Mouse (Mus musculus) forebrain, embryonic 13.5 days (tissue): ENCODE results near the gene Dock1. TPM values are rescaled to one million over a fixed set of nuclear protein-coding genes. Genes with fewer than 3 reads are reported as not detected.

Source experiments
- ATAC-seq: fragments of 200-750 bp; cut with Nextera tagmentation; 2 replicates; pipeline ENCODE4 v1.8.0; 2017
- H3K27ac ChIP-seq: fragments of 300-500 bp; sonication (generic); 2 replicates; pipeline ENCODE4 v1.5.1; 2015; ENCODE audit warnings: inconsistent platforms, mild to moderate bottlenecking, moderate library complexity
- H3K27me3 ChIP-seq: fragments of 300-500 bp; sonication (generic); 2 replicates; pipeline ENCODE4 v1.6.1; 2015; ENCODE audit warnings: mild to moderate bottlenecking, inconsistent platforms
- H3K36me3 ChIP-seq: fragments of 300-500 bp; sonication (generic); 2 replicates; pipeline ENCODE4 v1.6.1; 2015; ENCODE audit warnings: mild to moderate bottlenecking, inconsistent platforms; ENCODE audit not compliant: poor library complexity, severe bottlenecking
- H3K4me1 ChIP-seq: fragments of 300-500 bp; sonication (generic); 2 replicates; pipeline ENCODE4 v1.6.1; 2015; ENCODE audit warnings: inconsistent platforms
- H3K4me2 ChIP-seq: fragments of 300-500 bp; sonication (generic); 2 replicates; pipeline ENCODE4 v1.6.1; 2015; ENCODE audit warnings: inconsistent platforms, mild to moderate bottlenecking, moderate library complexity
- H3K4me3 ChIP-seq: fragments of 300-500 bp; sonication (generic); 2 replicates; pipeline ENCODE4 v1.5.1; 2015; ENCODE audit warnings: mild to moderate bottlenecking, inconsistent platforms
- H3K9ac ChIP-seq: fragments of 300-500 bp; sonication (generic); 2 replicates; pipeline ENCODE4 v1.6.1; 2015; ENCODE audit warnings: mild to moderate bottlenecking, inconsistent platforms
- H3K9me3 ChIP-seq: fragments of 300-500 bp; sonication (generic); replicated peaks from 2 replicates; pipeline ENCODE4 v1.6.1; 2016; ENCODE audit warnings: inconsistent platforms
- WGBS: fragments of 180-500 bp; shearing (Covaris S2); methylation state at CpG from one replicate; pipeline ENCODE4 v1.1.7; 2015; 5-methylcytosine and 5-hydroxymethylcytosine counted together
- polyA plus RNA-seq: library from polyadenylated mRNA; unstranded; fragments of >200 nt; fragmentation: Nextera tagmentation; extraction: Ambion mirVana; gene quantifications from 2 replicates; pipeline ENCODE4 v1.2.1, GENCODE M21; 2015

Dock1 gene
- polyA plus RNA-seq, 1 experiment from 2014 or later = 11.6 TPM

DNA sequence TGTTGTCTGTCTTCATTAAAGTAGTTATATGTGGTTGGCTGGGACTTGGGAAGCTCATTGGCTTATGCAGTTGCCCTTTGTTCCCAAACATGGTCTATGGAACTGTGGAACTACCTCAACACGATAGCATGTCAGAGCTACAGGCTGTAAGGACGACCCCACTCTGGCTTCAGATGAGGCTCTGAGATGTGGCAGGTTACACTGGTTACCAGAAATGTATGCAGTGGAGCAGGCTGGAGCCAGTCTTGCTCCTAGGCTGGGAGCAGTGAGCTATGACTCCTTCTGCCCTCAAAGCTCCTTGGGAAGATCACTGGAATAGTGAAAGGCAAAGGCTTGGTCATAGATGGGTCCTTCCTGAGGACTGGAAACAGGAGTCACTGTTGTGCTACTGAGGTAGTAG is 337.6 kb downstream of the Dock1 start:
- Histone ChIP-seq H3K36me3 (no peaks in the 10 kb centered on the region), H3K9ac (no peak overlapping the region), H3K27ac (no peak overlapping the region), H3K4me3 (no peak overlapping the region), H3K4me1 (0 out of 2 replicates have a peak, but pooled peaks cover 2% of the 10 kb centered on the region), H3K9me3 (no peaks in the 10 kb centered on the region), H3K4me2 (no peak overlapping the region), H3K27me3 (no peaks in the 10 kb centered on the region)
- ATAC-seq = no peak
- WGBS = 80% methylated on average over 2 of the region's 2 CpGs

DNA sequence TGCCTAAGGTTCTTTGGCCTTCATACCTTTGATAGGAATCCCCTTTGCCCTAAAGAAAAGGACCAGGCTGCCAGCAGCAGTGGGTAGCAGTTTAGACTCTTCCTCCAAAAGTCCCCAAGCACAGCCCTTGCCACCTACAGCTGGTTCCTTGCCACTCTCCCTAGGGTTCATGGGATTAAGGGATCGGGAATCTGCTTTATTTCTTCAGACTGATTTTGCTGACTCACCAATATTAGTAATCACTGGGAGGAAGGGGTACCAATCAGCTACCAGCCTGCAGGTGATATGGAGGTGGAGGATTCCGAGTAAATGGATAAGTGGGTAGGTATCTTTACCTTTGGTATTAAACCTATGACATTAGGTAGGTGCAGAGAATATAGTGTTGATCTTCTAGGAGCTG is 340.5 kb downstream of the Dock1 start:
- Histone ChIP-seq H3K27ac (no peak overlapping the region), H3K9ac (no peak overlapping the region), H3K4me2 (no peak overlapping the region), H3K4me1 (no peaks in the 10 kb centered on the region), H3K36me3 (no peaks in the 10 kb centered on the region), H3K9me3 (no peaks in the 10 kb centered on the region), H3K4me3 (no peak overlapping the region), H3K27me3 (no peaks in the 10 kb centered on the region)
- ATAC-seq = no peak
- 82% methylated on average over 2 of the region's 2 CpGs for WGBS

DNA sequence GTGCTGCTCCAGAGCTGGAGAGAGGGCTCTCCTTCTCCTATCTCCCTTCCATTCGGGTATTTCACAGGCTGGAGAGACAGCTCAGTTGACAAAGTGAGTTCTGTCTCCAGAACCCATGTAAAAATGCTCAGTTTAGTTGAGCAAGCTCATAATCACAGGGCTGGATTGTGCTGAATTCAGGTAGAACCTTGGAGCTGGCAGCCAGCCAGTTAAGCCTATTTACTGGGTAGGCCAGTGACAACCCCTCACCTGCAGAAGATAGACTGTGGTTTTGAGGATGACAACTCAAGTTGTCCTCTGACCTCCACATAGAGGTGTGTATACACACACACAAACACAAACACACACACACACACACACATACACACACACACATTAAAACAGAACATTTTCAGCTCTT is 347.1 kb downstream of the Dock1 start:
- H3K4me2 ChIP-seq = no peak overlapping the region
- no peaks in the 10 kb centered on the region for H3K9me3 ChIP-seq
- H3K4me1 ChIP-seq = 0 out of 2 replicates have a peak, but pooled peaks cover 5% of the 10 kb centered on the region
- 83% methylated on average over 1 of the region's 1 CpGs for WGBS
- no peak overlapping the region for H3K4me3 ChIP-seq
- no peak overlapping the region for H3K9ac ChIP-seq
- H3K27ac ChIP-seq = no peak overlapping the region
- no peaks in the 10 kb centered on the region for H3K27me3 ChIP-seq
- H3K36me3 ChIP-seq = no peaks in the 10 kb centered on the region
- no peak for ATAC-seq

DNA sequence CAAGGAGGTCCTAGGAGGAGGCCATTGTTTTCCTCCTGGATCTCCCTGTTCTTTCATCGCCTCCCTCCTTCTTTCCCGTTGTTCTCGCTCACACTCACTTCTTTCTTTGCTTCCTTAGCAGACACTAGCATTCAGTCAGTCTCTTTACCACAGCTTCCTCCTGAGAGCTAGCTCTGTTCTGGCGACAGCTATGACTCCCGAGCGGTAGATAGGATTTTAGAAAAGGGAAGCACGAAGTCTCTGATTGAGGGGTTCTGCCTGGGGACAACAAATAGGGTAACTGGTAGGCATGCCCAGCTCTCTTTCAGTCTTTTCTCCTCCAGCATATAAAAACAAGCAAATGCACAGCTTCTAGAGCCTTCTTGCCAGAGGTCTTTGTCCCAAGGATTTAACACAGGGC is 350.3 kb downstream of the Dock1 start:
- Histone ChIP-seq H3K4me2 (no peak overlapping the region), H3K27ac (no peak overlapping the region), H3K9me3 (no peaks in the 10 kb centered on the region), H3K4me3 (no peak overlapping the region), H3K36me3 (no peaks in the 10 kb centered on the region), H3K4me1 (0 out of 2 replicates have a peak, but pooled peaks cover 5% of the 10 kb centered on the region), H3K27me3 (no peaks in the 10 kb centered on the region), H3K9ac (no peak overlapping the region)
- no peak for ATAC-seq
- 74% methylated on average over 7 of the region's 7 CpGs for WGBS

DNA sequence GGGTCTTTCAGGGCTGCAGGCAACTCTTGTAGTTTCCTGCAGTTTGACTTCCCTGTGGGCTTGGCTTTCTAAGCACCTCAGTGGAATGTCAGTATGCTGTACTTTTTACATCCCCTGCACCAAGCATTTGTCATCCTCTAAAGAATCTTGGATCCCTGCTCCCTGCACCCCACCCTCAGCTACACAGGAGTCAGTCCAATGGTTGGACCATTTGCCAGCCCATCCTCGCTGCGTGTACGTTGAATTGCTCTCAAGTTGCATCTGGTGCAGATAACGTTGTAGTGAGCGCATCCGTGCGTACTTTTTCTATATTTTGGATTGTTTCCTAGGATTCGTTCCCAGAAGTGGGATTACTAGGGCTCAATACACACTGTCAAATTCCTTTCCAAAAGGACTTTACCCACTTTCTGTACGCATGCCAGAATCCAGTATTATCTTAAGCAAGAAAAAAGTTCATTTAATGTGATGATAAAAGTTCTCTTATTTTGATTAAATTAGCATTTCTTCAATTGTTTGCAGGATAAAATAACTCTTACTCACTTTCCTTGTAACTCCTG is 351.2 kb downstream of the Dock1 start:
- no peak overlapping the region for H3K27ac ChIP-seq
- H3K4me1 ChIP-seq = 0 out of 2 replicates have a peak, but pooled peaks cover 3% of the 10 kb centered on the region
- no peaks in the 10 kb centered on the region for H3K9me3 ChIP-seq
- no peak for ATAC-seq
- no peak overlapping the region for H3K9ac ChIP-seq
- no peak overlapping the region for H3K4me3 ChIP-seq
- WGBS = 82% methylated on average over 9 of the region's 9 CpGs
- no peaks in the 10 kb centered on the region for H3K36me3 ChIP-seq
- H3K4me2 ChIP-seq = no peak overlapping the region
- H3K27me3 ChIP-seq = no peaks in the 10 kb centered on the region

DNA sequence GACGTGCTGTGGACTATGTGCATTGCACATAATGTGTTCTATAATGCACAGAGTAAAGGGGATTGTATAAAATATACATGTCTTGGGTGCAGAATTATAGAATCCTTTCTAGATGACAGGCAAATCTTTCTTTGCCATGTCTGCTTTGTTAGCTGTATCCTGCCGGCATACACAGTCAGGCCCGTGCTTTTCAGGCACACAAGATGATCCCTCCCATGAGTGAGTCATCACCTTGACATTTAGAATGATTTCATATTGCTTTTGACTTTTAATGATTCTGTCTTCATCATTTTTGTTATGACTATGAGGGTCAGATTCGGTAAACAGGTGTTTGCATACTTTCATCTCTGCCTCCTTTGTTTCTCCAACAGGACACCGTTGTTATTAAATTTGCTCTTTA is 354.1 kb downstream of the Dock1 start:
- no peak overlapping the region for H3K4me2 ChIP-seq
- WGBS = 94% methylated on average over 5 of the region's 5 CpGs

DNA sequence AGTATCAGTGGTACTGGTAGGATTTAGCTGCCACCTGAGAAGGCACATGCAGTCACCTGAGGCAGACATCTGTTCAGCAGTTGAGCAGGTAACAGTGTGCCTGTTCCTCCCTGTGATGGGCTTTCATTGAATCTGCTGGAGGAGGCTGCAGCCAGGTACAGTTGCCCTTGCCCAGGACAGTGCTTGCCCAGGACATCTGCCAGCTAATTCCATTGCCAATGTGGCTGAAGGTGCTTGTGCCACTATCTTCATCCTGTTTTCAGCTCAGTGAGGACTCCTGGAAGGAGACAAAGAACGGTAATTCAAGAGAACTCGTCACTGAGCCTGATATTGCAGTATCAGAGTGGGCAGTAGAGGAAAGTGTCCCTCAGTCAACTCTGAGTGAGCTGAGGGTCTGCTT is 358.3 kb downstream of the Dock1 start:
- Histone ChIP-seq H3K4me1 (no peaks in the 10 kb centered on the region), H3K9me3 (no peaks in the 10 kb centered on the region), H3K4me3 (no peak overlapping the region), H3K27me3 (no peaks in the 10 kb centered on the region), H3K27ac (no peak overlapping the region), H3K9ac (no peak overlapping the region), H3K36me3 (no peaks in the 10 kb centered on the region), H3K4me2 (no peak overlapping the region)
- WGBS = 88% methylated on average over 2 of the region's 2 CpGs
- no peak for ATAC-seq

More for the DNA sequence above, 354.1 kb downstream of the Dock1 start:
- Histone ChIP-seq H3K4me3 (no peak overlapping the region), H3K4me1 (no peaks in the 10 kb centered on the region), H3K9ac (no peak overlapping the region), H3K27me3 (no peaks in the 10 kb centered on the region), H3K9me3 (no peaks in the 10 kb centered on the region), H3K36me3 (no peaks in the 10 kb centered on the region), H3K27ac (no peak overlapping the region)
- ATAC-seq = no peak

DNA sequence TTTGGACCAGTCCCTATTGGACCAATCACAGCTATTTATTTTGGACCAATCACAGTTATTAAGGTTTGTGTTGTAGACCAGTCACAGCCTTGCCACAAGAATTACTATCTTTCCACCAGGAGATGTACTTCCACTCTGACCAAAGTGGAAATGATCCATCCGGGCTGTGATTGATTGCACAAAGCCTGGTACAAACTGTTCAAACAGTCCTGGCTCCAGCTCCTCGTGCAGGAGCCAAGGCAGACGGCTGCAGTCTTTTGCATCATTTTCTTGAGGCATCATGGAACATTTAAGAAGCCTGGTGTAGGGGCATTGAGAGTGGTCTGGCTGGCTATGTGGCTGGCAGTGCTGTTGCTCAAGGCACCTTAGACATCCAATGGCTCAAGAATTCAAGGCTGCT is 358.7 kb downstream of the Dock1 start:
- Histone ChIP-seq H3K36me3 (no peaks in the 10 kb centered on the region), H3K27me3 (no peaks in the 10 kb centered on the region), H3K27ac (no peak overlapping the region), H3K4me1 (no peaks in the 10 kb centered on the region), H3K9me3 (no peaks in the 10 kb centered on the region), H3K4me3 (no peak overlapping the region), H3K9ac (no peak overlapping the region), H3K4me2 (no peak overlapping the region)
- ATAC-seq = no peak
- WGBS = 94% methylated on average over 3 of the region's 3 CpGs

DNA sequence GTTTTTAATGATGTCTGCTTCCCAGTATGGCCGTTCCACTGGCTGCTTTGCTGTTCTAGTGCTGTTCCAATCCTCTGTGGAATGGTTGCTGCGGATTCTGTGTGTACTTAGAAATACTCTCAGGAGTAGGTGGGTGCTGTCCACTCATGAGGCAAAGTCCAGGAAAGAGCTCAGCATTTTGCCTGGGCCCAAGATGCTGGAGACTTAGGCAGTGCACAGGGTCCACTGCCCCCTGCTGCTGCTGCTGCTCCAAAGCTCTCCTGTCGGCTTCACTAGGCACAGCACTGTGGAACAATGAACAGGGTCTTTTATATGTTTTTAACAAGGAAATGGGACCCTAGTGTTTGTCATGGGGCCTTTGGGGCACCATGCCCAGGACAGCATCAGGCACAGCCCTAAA is 361.0 kb downstream of the Dock1 start:
- Histone ChIP-seq H3K4me3 (no peak overlapping the region), H3K27ac (no peak overlapping the region), H3K4me1 (no peaks in the 10 kb centered on the region), H3K36me3 (no peaks in the 10 kb centered on the region), H3K9ac (no peak overlapping the region), H3K4me2 (no peak overlapping the region), H3K27me3 (no peaks in the 10 kb centered on the region), H3K9me3 (no peaks in the 10 kb centered on the region)
- no peak for ATAC-seq
- WGBS = 59% methylated on average over 3 of the region's 3 CpGs

DNA sequence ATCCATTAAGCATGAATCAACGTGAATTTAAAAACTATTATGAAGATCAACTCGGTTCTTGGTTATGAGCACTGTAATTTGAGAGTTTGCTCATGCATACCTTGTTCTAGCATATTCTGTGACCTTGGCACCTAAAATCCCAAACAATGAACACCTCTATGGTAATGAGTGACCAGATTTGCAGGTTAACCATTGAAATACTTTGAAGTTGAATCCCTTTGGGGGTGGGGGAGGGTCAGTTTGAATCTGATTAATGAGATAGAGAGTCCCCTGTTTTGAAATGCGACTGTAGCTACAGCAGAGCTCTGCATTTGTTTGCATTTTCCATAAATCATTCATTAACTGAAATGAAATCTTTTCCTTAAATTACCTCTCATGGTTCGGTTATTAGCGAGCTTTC is 364.4 kb downstream of the Dock1 start:
- Histone ChIP-seq H3K4me3 (no peak overlapping the region), H3K27me3 (no peaks in the 10 kb centered on the region), H3K9me3 (no peaks in the 10 kb centered on the region), H3K9ac (no peak overlapping the region), H3K36me3 (no peaks in the 10 kb centered on the region), H3K27ac (no peak overlapping the region), H3K4me1 (no peaks in the 10 kb centered on the region), H3K4me2 (no peak overlapping the region)
- WGBS = 87% methylated on average over 5 of the region's 5 CpGs
- ATAC-seq = no peak

DNA sequence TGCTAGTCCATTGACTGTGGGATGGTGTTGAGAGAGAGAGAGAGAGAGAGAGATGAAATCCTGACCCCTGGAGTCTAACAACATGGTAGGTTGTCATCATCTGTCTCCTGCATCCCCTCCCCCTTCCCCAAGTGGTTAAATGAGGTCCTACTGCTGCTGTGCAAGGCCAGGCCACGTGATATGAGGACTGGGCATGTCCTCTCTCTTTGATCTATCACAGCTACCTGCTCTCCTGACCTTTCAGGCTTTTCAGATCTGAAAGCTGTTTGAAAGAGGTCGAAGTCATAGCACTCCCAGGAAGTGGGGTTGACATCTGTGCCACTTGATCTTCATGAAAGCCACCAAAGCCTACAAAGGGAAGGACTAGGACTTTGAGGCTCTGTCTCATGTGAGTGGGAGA is 365.2 kb downstream of the Dock1 start:
- WGBS = 72% methylated on average over 2 of the region's 2 CpGs
- no peak for ATAC-seq

DNA sequence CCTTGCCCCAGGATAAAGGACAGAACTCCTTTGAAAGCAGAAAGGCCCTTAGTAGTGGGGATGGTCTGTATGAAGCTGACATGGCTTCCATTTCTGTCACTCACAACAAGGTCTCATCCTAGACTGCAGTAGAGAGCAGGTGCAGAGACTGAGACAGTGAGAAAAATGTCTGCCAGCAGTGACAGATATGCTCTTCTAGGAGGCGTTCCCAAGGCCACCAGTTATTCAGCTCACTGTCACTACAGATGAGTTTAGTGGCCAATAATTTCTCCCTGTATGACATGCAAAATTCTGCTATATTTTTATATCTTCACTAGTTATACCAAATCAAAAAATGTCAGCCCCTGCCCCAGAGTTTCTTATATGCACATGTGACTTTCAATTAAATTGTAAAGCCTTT is 368.5 kb downstream of the Dock1 start:
- H3K9ac ChIP-seq = no peak overlapping the region
- WGBS = 71% methylated on average over 1 of the region's 1 CpGs
- ATAC-seq = no peak
- no peak overlapping the region for H3K4me2 ChIP-seq
- no peak overlapping the region for H3K27ac ChIP-seq
- H3K36me3 ChIP-seq = no peaks in the 10 kb centered on the region
- H3K9me3 ChIP-seq = no peaks in the 10 kb centered on the region
- no peak overlapping the region for H3K4me3 ChIP-seq
- no peaks in the 10 kb centered on the region for H3K27me3 ChIP-seq
- H3K4me1 ChIP-seq = no peaks in the 10 kb centered on the region

More for the DNA sequence above, 365.2 kb downstream of the Dock1 start:
- Histone ChIP-seq H3K4me2 (no peak overlapping the region), H3K9ac (no peak overlapping the region), H3K36me3 (no peaks in the 10 kb centered on the region), H3K27me3 (no peaks in the 10 kb centered on the region), H3K4me3 (no peak overlapping the region), H3K9me3 (no peaks in the 10 kb centered on the region), H3K4me1 (no peaks in the 10 kb centered on the region), H3K27ac (no peak overlapping the region)
